Mouse (Mus musculus) gastrocnemius, adult 18-20 months (tissue): ENCODE measurements around the gene Olfr56. TPM values are rescaled to one million over a fixed set of nuclear protein-coding genes. Genes with fewer than 3 reads are reported as not detected.
"Not testable (repeated sequence)": the region's sequence is repeated elsewhere in the genome, so short reads cannot be mapped to it uniquely, and the experiment has no call there.

ENCODE experiments used
- DNase-seq: peaks from one replicate; pipeline ENCODE4 v3.0.0; 2021; ENCODE audit warnings: low spot score
- total RNA-seq, 2 experiments: library from RNA; stranded (reverse); gene quantifications; 2 replicates each; pipeline ENCODE4 v1.2.3; 2021

Gene Olfr56
- total RNA-seq, 2 experiments from 2014 or later: not detected

DNA sequence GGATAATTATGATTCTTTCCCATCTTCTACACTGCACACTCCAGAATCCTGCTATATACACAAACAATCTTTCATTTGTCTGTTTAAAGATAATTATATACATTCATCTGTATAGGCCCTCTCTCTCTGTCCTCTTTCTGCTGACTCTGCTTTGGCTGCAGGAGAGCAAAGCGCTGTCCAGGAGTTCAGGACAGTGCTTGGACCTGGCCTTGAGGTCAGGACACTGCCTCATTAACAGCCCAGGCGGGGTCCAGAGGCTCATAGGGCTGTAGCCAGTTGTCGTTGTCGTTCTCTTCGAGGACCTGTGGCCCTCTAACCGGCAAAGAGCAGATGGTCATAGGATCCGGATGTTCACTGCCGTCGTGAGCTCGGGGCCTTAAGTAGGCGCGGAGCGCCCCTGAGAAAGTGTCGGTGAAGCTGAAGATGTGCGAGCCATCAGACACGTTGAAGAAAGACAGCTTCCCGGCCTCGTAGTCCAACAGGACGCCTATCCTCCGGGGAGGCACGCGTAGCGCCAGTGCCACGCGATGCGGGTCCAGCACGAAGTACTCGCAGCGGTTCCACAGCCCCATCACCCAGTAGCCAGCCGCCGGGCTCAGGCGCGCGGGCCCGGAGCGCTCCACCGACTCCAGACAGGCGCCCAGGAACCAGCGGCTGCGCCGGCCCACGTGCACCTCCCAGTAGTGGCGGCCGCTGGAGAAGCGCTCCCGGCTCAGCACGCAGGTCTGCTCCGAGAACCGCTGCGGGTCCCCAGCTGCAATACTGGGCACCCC lies 190.3 kb downstream of the Olfr56 start:
- DNase-seq: no peak

DNA sequence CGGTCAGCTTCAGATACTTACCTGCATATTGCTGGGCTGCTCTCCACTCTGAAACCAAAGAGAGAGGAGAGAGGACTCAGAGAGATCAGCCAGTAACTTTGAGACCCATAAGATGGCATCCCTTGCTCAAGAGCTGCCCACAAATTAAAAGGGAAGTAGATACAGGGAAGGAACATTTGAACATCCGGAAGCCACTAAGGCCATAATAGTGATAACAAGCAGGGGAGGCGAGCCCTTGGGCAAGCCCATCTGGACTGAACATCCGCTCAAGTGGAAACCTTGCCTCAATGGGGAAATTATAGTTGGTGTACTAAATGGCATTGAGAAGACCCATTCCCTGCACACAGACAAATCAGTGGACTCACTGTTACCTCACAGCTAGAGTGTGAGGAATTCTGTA lies 191.9 kb downstream of the Olfr56 start:
- DNase-seq: no peak

- no peak for DNase-seq
Observed at GRCm38 (mm10) chr11:49175345-49175744, 196.7 kb downstream of the Olfr56 start.

DNA sequence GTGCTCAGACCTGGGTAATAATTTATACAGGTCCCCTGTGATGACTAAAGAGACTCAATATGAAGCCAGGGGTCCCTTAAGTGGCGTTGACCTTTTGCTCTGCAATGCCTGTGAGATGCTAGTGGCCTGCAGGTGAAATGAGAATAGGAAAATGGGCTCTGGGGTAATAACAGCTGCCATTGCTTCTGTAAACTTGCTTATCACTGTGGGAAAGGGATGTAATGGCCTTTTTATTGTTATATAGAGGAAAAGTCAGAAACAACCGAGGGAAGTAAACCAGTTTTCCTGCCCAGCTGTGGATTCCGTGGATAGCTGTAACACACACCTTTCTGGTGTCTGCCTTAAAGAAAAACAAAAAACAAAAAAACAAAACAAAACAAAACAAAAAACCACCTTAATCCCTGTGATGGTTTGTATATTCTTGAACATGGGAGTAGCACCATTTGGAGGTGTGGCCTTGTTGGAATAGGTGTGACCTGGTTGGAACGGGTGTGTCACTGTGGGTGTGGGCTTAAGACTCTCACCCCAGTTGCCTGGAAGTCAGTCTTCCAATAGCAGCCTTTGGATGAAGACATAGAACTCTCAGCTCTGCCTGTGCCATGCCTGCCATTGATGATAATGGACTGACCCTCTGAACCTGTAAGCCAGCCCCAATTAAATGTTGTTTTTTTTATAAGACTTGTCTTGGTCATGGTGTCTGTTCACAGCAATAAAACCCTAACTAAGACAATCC lies 197.5 kb downstream of the Olfr56 start:
- DNase-seq: not testable (repeated sequence)

DNA sequence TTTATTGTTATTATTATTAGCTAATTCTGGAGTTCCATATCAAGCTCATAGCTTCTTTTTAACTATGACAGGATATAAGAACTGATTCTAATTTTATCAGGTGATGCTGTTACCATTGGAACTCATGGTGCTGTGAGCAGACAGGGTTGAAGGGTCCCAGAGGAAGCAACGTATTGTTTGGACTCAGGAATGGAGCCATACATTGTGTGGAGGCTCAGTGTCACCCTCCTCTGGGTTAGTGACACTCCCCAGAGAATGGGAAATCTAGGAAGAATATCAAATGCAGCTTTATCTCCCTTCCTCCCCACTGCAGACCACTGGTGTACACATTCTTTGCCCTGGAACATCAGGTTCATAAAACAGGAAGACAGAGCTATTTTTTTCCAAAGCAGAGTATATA lies 204.5 kb downstream of the Olfr56 start:
- no peak for DNase-seq

Other genes with a start within 250 kb of the Olfr56 start
- gene Rack1, start 178.6 kb upstream of the Olfr56 start, total RNA-seq: 100 to 1,000 TPM; 383 to 411 TPM
- 10 to 100 TPM; 15.7 to 22.6 TPM for gene Trim41, start 161.5 kb upstream of the Olfr56 start, total RNA-seq
- gene Trim7, start 152.7 kb upstream of the Olfr56 start, total RNA-seq: 10 to 100 TPM; 34.7 to 41.9 TPM
- gene Gm12184, start 152.2 kb upstream of the Olfr56 start, total RNA-seq: 1 to 10 TPM; 1.8 to 2.5 TPM
- 10 to 100 TPM; 12.9 to 15.7 TPM for gene Irgm1, start 107.2 kb upstream of the Olfr56 start, total RNA-seq
- under 1 TPM; 0.43 to 0.52 TPM for gene Gm5431, start 76.7 kb upstream of the Olfr56 start, total RNA-seq
- gene Psme2b, start 32.7 kb upstream of the Olfr56 start, total RNA-seq: 1 to 10 TPM in 1 of 2 experiments, under 1 TPM in 1; 0.88 to 1.1 TPM
- 1 to 10 TPM in 1 of 2 experiments, under 1 TPM in 1; 0.87 to 1.9 TPM for gene 9930111J21Rik1, start 509 bp downstream of the Olfr56 start, total RNA-seq
- gene Gm12185, start 13.3 kb downstream of the Olfr56 start, total RNA-seq: 1 to 10 TPM in 1 of 2 experiments, under 1 TPM in 1; 0.55 to 1.1 TPM
- 1 to 10 TPM; 1.9 to 9.7 TPM for gene Tgtp1, start 15.3 kb downstream of the Olfr56 start, total RNA-seq
- gene 9930111J21Rik2, start 72.4 kb downstream of the Olfr56 start, total RNA-seq: 1 to 10 TPM; 1.4 to 3.2 TPM
- 1 to 10 TPM in 1 of 2 experiments, not detected in 1; 2.5 TPM for gene Tgtp2, start 85.3 kb downstream of the Olfr56 start, total RNA-seq
- 1 to 10 TPM; 1.1 to 2.3 TPM for gene Ifi47, start 97.7 kb downstream of the Olfr56 start, total RNA-seq
- not detected for gene Olfr1396, start 136.0 kb downstream of the Olfr56 start, total RNA-seq
- gene Olfr1395, start 163.4 kb downstream of the Olfr56 start, total RNA-seq: not detected
- gene Olfr1394, start 175.5 kb downstream of the Olfr56 start, total RNA-seq: not detected
- 1 to 10 TPM; 1.1 to 1.8 TPM for gene Btnl9, start 208.3 kb downstream of the Olfr56 start, total RNA-seq
- gene Zfp62, start 224.4 kb downstream of the Olfr56 start, total RNA-seq: 10 to 100 TPM; 27.4 to 28.3 TPM